Mouse (Mus musculus) midbrain, embryonic 12.5 days (tissue): ENCODE measurements at regions not wholly inside any gene's neighbourhood (a gene's known extent, or its start where the extent isn't known, plus 50 kb on each side); places are given as distances from the start of the nearest gene placed in this dataset.
A peak's percentile ranks its signal among the peaks of the same experiment; 100 is the strongest.

ENCODE experiments used
- ATAC-seq: fragments of 200-750 bp; cut with Nextera tagmentation; 2 replicates; pipeline ENCODE4 v1.8.0; 2017; ENCODE audit warnings: low read depth, moderate TSS enrichment, moderate library complexity; ENCODE audit not compliant: low FRiP score
- H3K27ac ChIP-seq: fragments of 300-500 bp; sonication (generic); replicated peaks from 2 replicates; pipeline ENCODE4 v1.5.1; 2016; ENCODE audit warnings: mild to moderate bottlenecking
- H3K27me3 ChIP-seq: fragments of 300-500 bp; sonication (generic); 2 replicates; pipeline ENCODE4 v1.6.1; 2016; ENCODE audit warnings: mild to moderate bottlenecking
- H3K36me3 ChIP-seq: fragments of 300-500 bp; sonication (generic); 2 replicates; pipeline ENCODE4 v1.6.1; 2016
- H3K4me1 ChIP-seq: fragments of 300-500 bp; sonication (generic); 2 replicates; pipeline ENCODE4 v1.6.1; 2016
- H3K4me2 ChIP-seq: fragments of 300-500 bp; sonication (generic); replicated peaks from 2 replicates; pipeline ENCODE4 v1.6.1; 2016; ENCODE audit warnings: mild to moderate bottlenecking, moderate library complexity
- H3K4me3 ChIP-seq: fragments of 300-500 bp; sonication (generic); 2 replicates; pipeline ENCODE4 v1.5.1; 2016; ENCODE audit warnings: mild to moderate bottlenecking
- H3K9ac ChIP-seq: fragments of 300-500 bp; sonication (generic); replicated peaks from 2 replicates; pipeline ENCODE4 v1.6.1; 2016; ENCODE audit warnings: mild to moderate bottlenecking, moderate library complexity
- H3K9me3 ChIP-seq: fragments of 300-500 bp; sonication (generic); 2 replicates; pipeline ENCODE4 v1.6.1; 2016; ENCODE audit warnings: mild to moderate bottlenecking
- WGBS: fragments of 180-500 bp; shearing (Covaris S2); methylation state at CpG from one replicate; pipeline ENCODE4 v1.1.7; 2016; 5-methylcytosine and 5-hydroxymethylcytosine counted together

DNA sequence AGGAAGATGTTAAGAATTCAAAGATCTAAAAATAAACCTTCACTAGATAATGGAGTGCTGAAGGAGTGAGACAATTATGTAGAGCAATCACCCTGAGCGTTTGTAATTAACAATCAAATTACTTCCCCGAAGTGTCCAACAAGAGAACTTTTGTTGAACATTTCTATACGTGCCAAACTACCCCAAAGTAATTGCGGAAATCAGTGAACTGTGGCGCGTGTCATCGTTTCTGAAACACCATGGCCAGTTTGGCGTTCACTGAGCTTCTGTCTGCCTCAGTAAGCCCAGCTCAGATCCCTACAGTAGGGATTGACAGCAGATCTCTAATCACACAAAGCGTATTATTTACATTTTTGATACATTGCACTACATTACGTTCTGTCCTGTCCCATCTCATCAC, 244.6 kb downstream of the Fign start:
- Histone ChIP-seq H3K4me2 (no peak overlapping the region), H3K4me3 (no peak overlapping the region), H3K4me1 (peaks cover 23% of the 10 kb centered on the region; the same call in 1 of the 2 replicates), H3K36me3 (no peaks in the 10 kb centered on the region), H3K27me3 (no peaks in the 10 kb centered on the region), H3K27ac (no peak overlapping the region), H3K9ac (no peak overlapping the region), H3K9me3 (no peaks in the 10 kb centered on the region)
- ATAC-seq = no peak
- WGBS = 62% methylated on average over 10 of the region's 10 CpGs

DNA sequence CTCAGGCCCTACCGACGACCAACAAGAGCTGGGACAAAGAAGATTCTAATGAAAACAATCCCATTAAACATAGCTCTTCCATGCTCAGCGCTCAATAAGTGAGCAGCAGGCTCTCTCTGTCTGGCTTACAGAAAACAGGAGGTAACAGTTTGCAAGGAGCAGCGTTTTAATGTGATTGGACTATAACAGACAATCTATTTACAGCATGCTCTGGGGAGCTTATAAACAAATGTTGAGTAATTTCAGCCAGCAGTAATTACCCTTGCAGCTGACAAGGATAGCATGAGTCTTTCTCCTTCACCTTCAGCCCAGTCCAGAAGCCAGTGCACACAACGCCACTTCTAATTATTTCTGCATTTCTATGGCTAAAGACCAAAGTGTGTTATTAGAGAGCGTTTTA, 245.6 kb downstream of the Fign start:
- Histone ChIP-seq H3K9ac (no peak overlapping the region), H3K9me3 (no peaks in the 10 kb centered on the region), H3K4me1 (peaks cover 23% of the 10 kb centered on the region; the same call in 1 of the 2 replicates), H3K4me2 (no peak overlapping the region), H3K36me3 (no peaks in the 10 kb centered on the region), H3K27me3 (no peaks in the 10 kb centered on the region), H3K27ac (no peak overlapping the region), H3K4me3 (no peak overlapping the region)
- WGBS = 56% methylated on average over 6 of the region's 6 CpGs
- no peak for ATAC-seq

- Histone ChIP-seq H3K4me3 (no peak overlapping the region), H3K27ac (no peak overlapping the region), H3K9ac (no peak overlapping the region), H3K27me3 (no peaks in the 10 kb centered on the region), H3K4me1 (peaks cover 16% of the 10 kb centered on the region; the same call in 1 of the 2 replicates), H3K9me3 (no peaks in the 10 kb centered on the region), H3K4me2 (no peak overlapping the region), H3K36me3 (no peaks in the 10 kb centered on the region)
- WGBS = 82% methylated on average over 5 of the region's 5 CpGs
- no peak for ATAC-seq
Measured at GRCm38 (mm10) chr2:63850033-63850432, 247.8 kb downstream of the Fign start.

GRCm38 (mm10) chr2:63849486-63849885, 248.4 kb downstream of the Fign start:
- peaks cover 15% of the 10 kb centered on the region; the same call in 1 of the 2 replicates for H3K4me1 ChIP-seq
- H3K9me3 ChIP-seq = no peaks in the 10 kb centered on the region
- no peaks in the 10 kb centered on the region for H3K27me3 ChIP-seq
- no peak overlapping the region for H3K4me2 ChIP-seq
- no peaks in the 10 kb centered on the region for H3K36me3 ChIP-seq
- ATAC-seq = no peak
- H3K4me3 ChIP-seq = no peak overlapping the region
- 80% methylated on average over 6 of the region's 6 CpGs for WGBS
- no peak overlapping the region for H3K27ac ChIP-seq
- no peak overlapping the region for H3K9ac ChIP-seq

GRCm38 (mm10) chr2:63832041-63832714, 265.7 kb downstream of the Fign start:
- Histone ChIP-seq H3K27ac (no peak overlapping the region), H3K36me3 (no peaks in the 10 kb centered on the region), H3K4me3 (no peak overlapping the region), H3K9ac (no peak overlapping the region), H3K4me2 (no peak overlapping the region), H3K9me3 (no peaks in the 10 kb centered on the region), H3K27me3 (no peaks in the 10 kb centered on the region), H3K4me1 (no peaks in the 10 kb centered on the region)
- WGBS = 86% methylated on average over 4 of the region's 4 CpGs
- ATAC-seq = no peak

DNA sequence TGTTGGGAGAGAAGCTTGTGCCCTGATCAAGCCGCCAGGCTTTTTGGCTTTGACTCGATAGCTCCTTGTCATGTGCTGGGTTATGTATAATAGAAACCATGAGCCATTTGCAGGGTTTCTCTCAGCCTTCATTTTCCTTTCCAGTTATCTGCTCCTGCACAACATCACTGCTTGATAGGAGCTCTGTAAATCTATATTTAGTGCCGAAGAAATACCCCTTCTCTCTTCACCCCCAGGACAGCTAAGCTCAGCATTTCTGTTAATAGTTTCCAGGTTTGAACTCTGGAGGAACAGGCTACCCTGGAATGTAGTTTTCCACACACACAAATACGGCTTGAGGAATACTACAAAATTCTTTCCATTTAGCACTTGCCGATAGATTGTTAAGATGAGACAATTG, 267.4 kb downstream of the Fign start:
- H3K4me3 ChIP-seq = no peak overlapping the region
- WGBS = 85% methylated on average over 5 of the region's 5 CpGs

GRCm38 (mm10) chr2:63828633-63829032, 269.2 kb downstream of the Fign start:
- Histone ChIP-seq H3K36me3 (no peaks in the 10 kb centered on the region), H3K4me1 (no peaks in the 10 kb centered on the region), H3K4me2 (no peak overlapping the region), H3K27me3 (no peaks in the 10 kb centered on the region), H3K9me3 (no peaks in the 10 kb centered on the region), H3K9ac (no peak overlapping the region), H3K4me3 (no peak overlapping the region), H3K27ac (no peak overlapping the region)
- WGBS = 62% methylated on average over 3 of the region's 3 CpGs
- ATAC-seq = no peak

More for the DNA sequence above, 267.4 kb downstream of the Fign start:
- ATAC-seq = no peak
- no peak overlapping the region for H3K4me2 ChIP-seq
- H3K27ac ChIP-seq = no peak overlapping the region
- no peaks in the 10 kb centered on the region for H3K36me3 ChIP-seq
- H3K9ac ChIP-seq = no peak overlapping the region
- H3K9me3 ChIP-seq = no peaks in the 10 kb centered on the region
- H3K4me1 ChIP-seq = no peaks in the 10 kb centered on the region
- no peaks in the 10 kb centered on the region for H3K27me3 ChIP-seq

DNA sequence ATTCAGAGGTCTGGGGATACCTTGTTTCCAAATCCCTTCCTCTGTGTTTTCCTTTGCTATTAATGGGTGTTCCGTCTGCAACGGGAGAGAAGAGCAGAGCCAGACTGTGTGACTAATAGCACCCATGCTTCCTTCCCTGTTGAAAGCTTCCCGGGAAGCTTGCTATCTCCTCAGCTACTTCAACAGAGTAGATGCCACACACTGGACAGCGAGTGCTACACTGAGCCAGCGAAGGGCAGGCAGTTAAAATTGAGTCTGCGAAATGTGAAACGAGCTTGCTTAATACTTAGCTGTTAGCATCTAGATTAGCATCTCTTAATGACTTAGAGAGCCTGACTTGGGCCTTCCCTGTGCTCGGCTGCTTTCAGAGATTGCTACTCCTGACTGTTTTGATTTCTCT, 278.4 kb downstream of the Fign start:
- Histone ChIP-seq H3K9me3 (no peaks in the 10 kb centered on the region), H3K36me3 (no peaks in the 10 kb centered on the region), H3K27ac (no peak overlapping the region), H3K27me3 (no peaks in the 10 kb centered on the region), H3K4me2 (peak overlapping the region; percentile 24; the same call in 1 of the 2 replicates), H3K4me3 (no peak overlapping the region), H3K9ac (no peak overlapping the region), H3K4me1 (peaks cover 5% of the 10 kb centered on the region)
- 0 out of 2 replicates have a peak, but pooled peaks have one; percentile 34 for ATAC-seq
- WGBS = 18% methylated on average over 8 of the region's 8 CpGs
